Mouse (Mus musculus) activated CD4-positive, CD25-positive, alpha-beta regulatory T cell, adult 4 months (primary cell): ENCODE measurements around the gene Chst5. TPM values are rescaled to one million over a fixed set of nuclear protein-coding genes. Genes with fewer than 3 reads are reported as not detected.
"Not testable (repeated sequence)": the region's sequence is repeated elsewhere in the genome, so short reads cannot be mapped to it uniquely, and the experiment has no call there.

Experiments
- ATAC-seq: one replicate; pipeline ENCODE4 v1.8.0; 2017
- polyA plus RNA-seq, 2 experiments: library from polyadenylated mRNA; unstranded; fragments of 100-300 nt; shearing (Covaris generic); gene quantifications; one replicate each; pipeline ENCODE4 v1.2.1; 2017

Chst5 gene
- polyA plus RNA-seq, 2 experiments from 2014 or later: not detected

- ATAC-seq: no peak
Observed at GRCm38 (mm10) chr8:111871278-111871677, 39.0 kb downstream of the Chst5 start.

GRCm38 (mm10) chr8:111870379-111870778, 39.9 kb downstream of the Chst5 start:
- ATAC-seq: no peak

- ATAC-seq: no peak
Observed at GRCm38 (mm10) chr8:111868664-111869063, 41.6 kb downstream of the Chst5 start.

- ATAC-seq: no peak
Observed at GRCm38 (mm10) chr8:111865857-111866256, 44.4 kb downstream of the Chst5 start.

- ATAC-seq: no peak
Observed at GRCm38 (mm10) chr8:111865130-111865852, 45.0 kb downstream of the Chst5 start.

GRCm38 (mm10) chr8:111864648-111865047, 45.6 kb downstream of the Chst5 start:
- ATAC-seq: no peak

- ATAC-seq: no peak
Observed at GRCm38 (mm10) chr8:111863280-111863679, 47.0 kb downstream of the Chst5 start.

GRCm38 (mm10) chr8:111855977-111856376, 54.3 kb downstream of the Chst5 start:
- ATAC-seq: no peak

- ATAC-seq: peak; percentile 100
Observed at GRCm38 (mm10) chr8:111853861-111854501, 56.3 kb downstream of the Chst5 start, which contains the start of gene Cfdp1. Gene Cfdp1 (minus strand): TSS chr8:111854291.

GRCm38 (mm10) chr8:111853219-111853618, 57.0 kb downstream of the Chst5 start:
- ATAC-seq: not testable (repeated sequence)

GRCm38 (mm10) chr8:111846746-111847145, 63.5 kb downstream of the Chst5 start:
- ATAC-seq: no peak

Other genes starting within 250 kb of the Chst5 start
- gene Ctrb1, start 219.4 kb downstream of the Chst5 start, polyA plus RNA-seq: not detected
- gene Bcar1, start 166.6 kb downstream of the Chst5 start, polyA plus RNA-seq: under 1 TPM; 0.21 to 0.38 TPM
- gene Cfdp1, start 56.2 kb downstream of the Chst5 start, polyA plus RNA-seq: 100 to 1,000 TPM; 118 to 135 TPM
- 1 to 10 TPM; 6.4 to 8.4 TPM for gene Tmem170, start 33.7 kb downstream of the Chst5 start, polyA plus RNA-seq
- 1 to 10 TPM; 1.4 to 1.8 TPM for gene Tmem231, start 23.4 kb upstream of the Chst5 start, polyA plus RNA-seq
- gene Gabarapl2, start 30.3 kb upstream of the Chst5 start, polyA plus RNA-seq: 100 to 1,000 TPM; 244 to 264 TPM
- 1 to 10 TPM; 3.9 to 4.1 TPM for gene Adat1, start 81.9 kb upstream of the Chst5 start, polyA plus RNA-seq
- gene Kars, start 100.9 kb upstream of the Chst5 start, polyA plus RNA-seq: 100 to 1,000 TPM; 142 to 152 TPM
- gene Terf2ip, start 101.0 kb upstream of the Chst5 start, polyA plus RNA-seq: 1 to 10 TPM; 9.0 to 9.3 TPM
- 1 to 10 TPM in 1 of 2 experiments, under 1 TPM in 1; 0.33 to 1.4 TPM for gene Gm6793, start 104.6 kb upstream of the Chst5 start, polyA plus RNA-seq